Mouse (Mus musculus): ENCODE results near the gene H6pd.
"Not testable (repeated sequence)": the region's sequence is repeated elsewhere in the genome, so short reads cannot be mapped to it uniquely, and the experiment has no call there.

Gene H6pd

DNA sequence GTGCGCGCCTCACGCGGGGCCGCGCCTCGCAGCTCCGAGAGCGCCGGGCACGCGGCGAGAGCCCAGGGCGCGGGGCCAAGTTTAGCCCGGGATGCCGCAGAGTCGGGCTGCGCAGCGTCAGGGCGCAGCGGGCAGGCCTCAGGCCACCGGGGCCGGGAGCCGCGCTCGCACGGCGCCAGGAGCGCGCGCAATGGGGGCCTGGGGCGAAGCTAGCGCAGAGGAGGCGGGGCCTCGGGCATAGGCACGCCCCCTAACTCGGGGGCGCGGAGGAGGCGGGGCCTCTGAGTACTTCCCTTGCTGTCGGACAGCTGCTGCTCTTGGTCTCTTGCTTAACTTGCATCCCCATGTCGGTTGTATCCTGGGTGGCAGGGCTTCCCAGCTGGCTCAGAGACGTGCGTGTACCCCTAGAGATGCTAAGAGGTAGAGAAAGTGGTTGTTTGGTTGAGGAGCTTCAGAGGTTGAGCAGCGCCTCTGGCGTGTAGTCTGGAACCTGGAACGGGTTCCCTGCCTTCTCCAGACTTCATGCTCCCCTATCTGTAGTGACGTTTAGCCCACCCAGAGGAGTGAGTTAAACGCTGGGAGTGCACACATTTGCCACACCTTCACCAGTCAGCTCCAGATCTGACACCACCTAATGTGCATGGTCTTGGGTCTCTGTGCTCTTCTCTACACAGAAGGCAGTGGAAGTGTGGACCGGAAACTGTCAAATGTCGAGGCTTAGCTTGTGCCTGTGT is at the start of gene H6pd:
Gene H6pd, minus strand, starts transcription at position 171 of the 734 bp plus-strand sequence.
- DNase-seq, result peak; percentile 96

DNA sequence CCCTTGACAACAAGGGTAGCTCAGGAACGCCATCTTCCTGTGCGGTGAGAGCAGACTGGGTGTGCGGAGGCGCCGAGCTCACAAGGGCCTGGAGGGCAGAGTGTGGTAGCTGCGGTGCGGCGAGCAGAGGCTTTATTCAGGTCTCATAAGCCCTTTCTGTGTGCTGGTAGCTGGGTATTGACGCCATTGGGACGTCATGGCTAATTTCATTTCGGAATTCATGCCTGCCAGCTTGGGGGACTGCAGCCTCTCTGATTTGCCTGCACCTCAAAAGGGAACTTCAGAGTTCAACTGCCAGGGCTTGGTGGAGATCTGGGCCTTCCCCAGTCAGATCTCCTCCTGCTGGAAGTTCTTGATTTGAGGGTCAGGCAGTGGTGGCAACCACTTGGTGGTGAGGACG is 48.9 kb upstream of the H6pd start:
- no peak for DNase-seq

DNA sequence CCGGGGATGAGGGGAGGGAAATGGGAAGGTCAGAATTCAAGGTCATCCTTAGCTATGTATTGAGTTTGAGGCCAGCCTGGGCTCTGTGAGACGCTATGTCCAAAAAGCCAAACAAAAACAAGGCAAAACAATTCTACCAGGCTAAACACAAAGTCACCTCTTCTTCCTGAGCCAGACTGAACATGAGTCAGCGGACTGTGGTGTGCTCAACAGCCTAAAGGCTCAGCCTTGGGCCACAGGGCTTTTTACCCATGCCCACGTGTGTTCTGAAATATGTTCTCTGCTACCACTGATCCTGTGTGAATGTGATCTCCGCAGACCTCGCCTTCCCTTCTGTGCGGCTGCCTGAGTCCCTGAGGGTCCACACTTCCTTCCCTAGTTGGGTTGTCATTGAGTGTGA is 47.3 kb upstream of the H6pd start:
- DNase-seq, result no peak

DNA sequence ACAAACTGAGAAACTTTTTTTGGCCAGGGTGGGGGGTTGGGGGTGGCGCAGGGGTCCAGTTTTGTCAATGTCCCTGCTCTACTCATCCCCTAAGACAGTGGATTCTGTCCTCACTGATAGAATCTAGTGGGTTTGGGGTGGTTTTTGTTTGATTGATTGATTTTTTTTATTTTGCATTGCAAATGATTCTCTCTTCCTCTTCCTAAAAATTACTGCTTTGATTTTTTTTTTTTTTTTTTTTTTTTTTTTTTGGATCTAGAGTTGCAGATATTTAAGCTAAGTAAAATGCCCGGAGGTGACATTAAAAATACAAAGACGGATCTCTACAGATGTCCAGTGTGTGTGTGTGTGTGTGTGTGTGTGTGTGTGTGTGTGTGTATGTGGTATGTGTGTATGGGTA is 43.6 kb upstream of the H6pd start:
- no peak for DNase-seq

DNA sequence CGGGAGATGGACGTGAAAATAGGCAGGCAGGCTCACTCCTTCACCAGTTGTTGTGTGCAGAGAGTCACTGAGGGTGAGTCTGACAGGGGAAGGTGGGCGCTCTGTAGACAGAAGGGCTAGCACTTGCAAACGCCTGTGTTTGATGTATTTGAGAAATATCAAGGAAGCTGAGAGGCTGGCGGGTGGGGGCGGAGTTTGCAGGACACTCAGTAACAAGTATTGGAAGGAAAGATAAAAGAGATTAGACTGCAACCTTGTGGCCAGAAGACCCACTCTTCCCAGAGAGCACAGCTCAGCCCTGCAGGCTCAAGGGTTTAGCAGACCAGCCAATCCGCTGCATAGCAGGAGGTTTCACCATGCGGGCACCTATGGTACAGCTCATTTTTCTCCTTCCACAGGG is 42.7 kb upstream of the H6pd start:
- no peak for DNase-seq

DNA sequence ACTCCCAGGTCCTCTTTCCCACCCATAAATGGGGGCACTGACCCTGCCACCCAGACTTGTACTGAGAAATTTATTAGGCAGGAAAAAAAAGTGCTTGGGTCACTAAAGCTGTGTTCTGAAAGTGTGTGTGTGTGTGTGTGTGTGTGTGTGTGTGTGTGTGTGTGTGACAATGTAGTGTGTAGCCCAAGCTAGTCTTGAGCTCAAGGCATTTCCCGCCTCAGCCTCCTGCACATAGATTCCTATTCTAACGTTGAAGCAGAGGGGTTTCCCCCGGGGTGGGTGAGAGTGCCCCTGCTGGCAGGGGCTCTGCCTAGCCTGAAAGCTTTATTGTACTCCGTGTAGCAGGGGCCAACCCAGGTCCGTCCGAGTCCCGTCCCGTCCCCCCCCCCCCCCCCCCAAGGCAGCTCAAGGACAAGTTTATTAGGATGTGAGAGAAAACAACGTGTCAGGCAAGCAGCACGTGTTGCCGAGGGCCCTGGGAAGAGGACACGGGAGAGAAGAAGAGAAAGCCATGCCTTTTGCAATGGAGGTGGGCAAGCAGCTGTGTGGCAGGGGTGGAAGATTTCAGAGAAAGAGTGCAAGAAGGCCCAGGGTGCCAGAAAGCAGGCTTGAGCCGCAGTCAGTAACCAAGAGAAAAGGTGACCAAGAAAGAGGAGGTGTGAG is 40.9 kb upstream of the H6pd start:
- DNase-seq, result no peak

DNA sequence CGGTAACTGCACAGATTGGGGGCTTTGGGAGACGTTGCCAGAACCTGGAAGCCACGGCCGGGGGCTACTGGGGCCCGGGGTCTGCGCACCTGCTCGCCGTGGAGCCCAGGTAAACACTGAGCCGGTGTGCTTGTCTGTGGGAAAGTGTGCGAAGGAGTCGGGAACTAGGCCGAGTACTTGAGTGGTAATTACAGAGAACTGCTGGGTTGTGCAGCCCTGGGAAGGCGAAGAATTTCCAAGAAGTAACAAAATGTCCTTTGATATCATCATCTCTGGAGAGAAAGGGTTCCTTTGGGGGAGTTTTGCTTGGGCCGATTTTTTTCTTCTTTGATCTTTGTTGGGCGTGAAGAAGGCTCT is 40.3 kb upstream of the H6pd start:
- no peak for DNase-seq

DNA sequence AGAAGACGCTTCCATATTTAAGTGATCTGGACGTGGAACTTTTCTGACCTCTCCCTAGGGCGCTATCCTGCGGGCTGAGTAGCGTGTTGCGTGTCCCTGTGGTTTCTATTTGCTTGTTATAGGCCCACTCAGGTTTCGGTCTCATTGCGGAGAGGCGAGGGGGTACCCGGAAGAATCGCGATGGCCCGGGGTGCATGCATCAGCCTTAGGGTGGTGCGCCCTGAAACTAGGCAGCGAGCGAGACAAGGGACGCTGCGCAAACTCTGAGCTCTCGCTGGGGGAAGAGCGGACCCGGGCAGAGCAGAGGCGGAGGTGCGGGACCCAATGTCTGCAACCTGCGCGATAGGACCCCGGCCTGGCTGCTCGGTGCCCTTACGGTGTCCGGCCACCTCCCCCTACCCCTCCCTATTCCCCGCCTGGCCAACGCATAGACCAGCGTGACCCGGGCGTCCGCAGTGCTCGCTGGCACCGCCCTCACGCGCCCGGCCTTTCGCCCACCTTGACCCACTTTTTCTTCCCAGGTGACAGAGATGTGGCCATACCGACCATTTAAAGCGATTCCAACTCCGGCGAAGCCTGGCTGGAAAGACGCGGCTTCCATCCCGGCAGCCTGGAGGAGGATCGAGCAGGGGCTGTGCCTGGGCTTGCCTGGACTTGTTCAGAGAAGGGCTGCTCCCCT is 39.8 kb upstream of the H6pd start:
- DNase-seq, result peak; percentile 33

DNA sequence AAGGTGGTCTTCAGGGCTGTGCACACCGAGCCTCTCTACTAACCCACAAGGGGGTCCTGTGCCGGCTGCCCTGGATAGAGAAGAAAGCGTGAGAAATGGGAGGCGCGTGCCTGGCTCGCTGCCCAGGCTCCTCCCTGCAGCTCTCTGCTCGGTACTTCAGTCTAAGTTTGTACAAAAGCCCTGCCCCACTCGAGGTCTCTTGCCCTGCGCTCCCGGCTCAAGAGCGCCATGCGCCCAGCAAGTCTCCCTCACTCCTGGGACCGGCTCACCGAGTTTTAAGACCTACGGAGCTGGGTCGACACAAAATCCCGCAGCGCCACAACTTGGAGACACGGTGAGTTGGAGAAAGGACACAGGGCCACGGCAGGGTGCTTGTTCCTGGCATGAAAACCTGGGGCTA is 39.2 kb upstream of the H6pd start:
- DNase-seq, result peak; percentile 79

DNA sequence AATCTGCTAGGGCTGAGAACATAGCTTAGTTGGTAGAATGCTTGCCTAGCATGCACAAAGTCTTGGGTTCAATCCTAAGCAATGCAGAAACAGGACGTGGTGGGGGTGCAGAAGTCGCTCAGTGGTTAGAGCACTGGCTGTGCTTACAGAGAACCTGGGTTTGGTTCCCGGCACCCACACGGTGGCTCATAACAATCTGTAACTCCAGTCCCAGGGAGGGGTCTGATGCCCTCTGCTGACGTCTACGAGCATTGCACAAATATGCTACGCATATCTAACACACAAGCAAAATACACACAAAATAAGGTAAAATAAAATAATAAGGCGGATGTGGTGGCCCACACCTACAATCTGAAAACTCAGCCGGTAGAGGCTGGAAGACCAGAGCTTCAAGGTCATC is 34.8 kb upstream of the H6pd start:
- DNase-seq, result no peak

DNA sequence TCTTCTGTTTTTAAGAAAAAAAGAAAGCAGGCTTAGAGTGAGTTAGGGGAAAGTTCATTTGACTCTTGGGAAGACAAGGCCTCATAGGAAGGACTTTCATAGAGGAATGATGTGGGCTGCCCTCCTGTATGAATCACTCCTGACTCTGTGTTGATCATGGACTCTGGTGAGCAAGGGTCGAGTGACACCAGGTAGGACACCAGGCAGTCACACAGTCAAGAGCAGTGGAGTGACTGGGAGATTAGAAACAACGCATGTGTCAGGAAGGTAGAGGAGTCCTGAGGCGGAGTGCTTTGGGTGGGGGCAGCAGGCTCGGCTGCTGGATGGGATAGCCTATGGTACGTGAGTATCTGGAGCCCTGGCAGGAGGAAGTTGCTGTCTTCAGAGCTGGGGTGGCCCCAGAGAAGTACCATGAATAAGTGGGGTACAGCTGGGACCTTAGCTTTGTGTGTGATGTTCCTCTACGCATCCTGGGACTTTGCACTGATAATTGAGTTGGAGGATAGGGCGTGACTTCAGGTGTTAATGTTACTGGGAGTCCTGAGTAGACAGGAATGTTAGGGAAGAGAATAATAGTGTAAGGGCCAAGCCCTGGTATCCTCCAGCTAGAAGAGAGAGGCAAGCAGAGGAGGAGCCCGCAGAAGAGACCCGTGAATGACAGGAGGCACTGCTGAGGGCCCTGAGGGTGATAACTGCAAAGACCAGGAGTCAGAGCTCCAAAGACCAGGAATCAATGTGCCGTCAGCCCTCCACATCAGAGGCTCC is 32.7 kb upstream of the H6pd start:
- no peak for DNase-seq

DNA sequence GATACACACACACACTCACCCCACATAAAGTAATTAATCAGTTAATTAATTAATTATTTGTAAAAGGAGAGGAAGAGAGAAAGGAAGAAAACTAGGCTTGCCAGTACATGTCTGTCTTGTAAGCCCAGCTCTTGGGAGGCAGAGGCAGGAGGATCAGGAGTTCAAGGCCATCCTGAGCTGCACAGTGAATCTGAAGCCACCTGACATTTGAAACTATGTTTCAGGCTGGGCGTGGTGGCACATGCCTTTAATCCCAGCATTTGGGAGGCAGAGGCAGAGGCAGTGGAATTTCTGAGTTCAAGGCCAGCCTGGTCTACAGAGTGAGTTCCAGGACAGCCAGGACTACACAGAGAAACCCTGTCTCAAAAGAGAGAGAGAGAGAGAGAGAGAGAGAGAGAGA is 32.0 kb upstream of the H6pd start:
- DNase-seq, result not testable (repeated sequence)

DNA sequence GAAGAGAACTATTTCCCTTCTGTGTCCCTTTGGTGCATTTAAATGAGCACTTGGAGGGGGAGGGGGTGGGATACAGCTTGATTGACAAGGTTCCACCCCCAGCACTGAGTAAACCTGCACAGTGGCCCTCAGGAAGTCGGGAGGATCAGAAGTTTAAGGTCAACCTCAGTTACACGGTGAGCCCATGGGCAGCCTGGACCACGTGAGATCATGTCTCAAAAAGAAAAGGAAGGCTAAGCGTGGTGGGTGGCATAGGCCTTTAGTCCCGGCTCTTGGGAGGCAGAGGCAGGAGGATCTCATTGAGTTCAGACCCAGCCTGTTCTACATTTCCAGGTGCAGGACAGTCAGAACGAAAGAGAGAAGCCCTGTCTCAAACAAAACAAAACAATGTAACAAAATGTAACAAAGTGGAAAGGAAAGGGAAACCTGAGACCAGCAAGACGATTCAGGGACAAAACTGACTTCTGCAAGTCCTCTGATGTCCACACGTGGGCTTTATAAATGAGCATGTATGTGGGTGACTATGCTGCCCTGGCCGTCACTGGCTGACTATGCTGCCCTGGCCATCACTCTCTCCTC is 31.3 kb upstream of the H6pd start:
- DNase-seq, result no peak

DNA sequence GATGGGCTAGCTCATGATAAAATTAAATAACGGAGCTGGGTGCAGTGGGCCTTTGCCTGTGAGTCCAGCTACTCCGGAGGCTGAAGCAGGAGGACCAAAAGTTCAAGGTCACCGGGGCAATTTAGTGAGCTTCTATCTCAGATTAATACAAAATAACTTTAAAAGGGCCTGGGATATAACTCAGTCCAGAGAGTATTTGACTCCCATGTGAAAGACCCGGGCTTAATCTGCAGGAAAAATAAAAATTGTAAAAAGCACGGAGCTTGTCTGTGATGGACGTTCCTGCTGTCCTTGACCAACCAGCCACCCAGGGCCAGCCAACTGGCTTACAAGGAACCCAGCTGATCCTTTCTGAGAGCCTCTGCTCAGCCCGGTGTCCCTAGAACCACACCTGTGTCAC is 29.7 kb upstream of the H6pd start:
- DNase-seq, result no peak

DNA sequence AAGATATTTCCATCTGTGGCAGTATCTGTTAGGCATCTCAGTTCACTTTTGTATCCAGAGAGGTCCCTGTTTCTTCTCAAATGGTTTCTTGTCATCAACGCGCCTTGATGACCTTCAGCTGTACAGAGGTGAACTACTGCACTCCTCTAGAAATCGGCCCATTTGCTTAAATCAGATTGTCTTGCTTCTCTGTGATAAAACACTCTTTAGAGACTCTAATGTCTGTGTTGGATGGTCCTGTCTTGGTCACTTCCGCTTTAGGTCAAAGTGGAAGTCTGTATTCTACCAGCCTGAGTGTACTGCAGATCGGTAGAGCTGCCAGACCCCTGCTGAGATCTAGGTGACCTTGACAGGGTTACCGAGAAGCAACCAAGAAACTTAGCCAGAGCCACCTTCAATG is 27.3 kb upstream of the H6pd start:
- DNase-seq, result no peak

DNA sequence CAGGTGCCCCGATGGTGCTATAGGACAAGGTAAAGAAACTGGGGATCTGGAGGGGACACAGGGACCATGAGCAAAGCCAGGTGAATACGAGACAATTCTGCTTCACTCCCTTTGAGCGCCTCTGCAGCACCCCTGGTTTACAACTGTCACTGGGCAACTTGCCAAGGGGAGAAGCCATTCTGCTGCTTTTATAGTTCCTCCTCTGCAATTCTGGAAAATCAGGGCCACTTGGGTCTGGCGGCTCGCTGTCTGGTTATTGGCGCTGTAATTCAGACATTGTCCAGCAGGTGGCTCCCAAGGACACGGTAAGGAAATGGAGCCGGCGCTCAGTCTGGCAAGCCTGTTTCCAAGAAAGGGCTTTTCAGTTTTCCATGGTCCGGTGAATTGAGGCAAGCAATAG is 26.5 kb upstream of the H6pd start:
- peak; percentile 90 for DNase-seq

DNA sequence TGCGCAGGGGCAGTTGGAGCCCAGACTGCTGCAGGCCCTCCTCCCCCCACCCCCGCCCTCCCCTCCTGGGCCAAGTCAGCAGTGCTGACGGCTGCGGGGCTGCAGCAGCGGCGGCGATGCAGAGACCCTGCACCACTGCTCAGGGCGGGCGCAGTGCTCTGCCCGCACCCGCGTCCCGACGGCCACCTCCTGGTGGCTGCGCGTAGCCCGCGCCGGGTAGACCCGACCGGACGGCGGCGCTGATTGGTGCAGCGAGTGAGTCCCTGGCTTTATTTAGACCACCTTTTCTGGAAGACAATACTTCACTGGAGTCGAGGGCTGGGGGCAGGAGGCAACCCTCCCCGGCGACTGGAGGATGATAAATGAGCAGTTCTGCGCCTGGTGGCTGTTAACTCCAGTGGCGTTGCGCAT is 24.4 kb upstream of the H6pd start:
- no peak for DNase-seq

DNA sequence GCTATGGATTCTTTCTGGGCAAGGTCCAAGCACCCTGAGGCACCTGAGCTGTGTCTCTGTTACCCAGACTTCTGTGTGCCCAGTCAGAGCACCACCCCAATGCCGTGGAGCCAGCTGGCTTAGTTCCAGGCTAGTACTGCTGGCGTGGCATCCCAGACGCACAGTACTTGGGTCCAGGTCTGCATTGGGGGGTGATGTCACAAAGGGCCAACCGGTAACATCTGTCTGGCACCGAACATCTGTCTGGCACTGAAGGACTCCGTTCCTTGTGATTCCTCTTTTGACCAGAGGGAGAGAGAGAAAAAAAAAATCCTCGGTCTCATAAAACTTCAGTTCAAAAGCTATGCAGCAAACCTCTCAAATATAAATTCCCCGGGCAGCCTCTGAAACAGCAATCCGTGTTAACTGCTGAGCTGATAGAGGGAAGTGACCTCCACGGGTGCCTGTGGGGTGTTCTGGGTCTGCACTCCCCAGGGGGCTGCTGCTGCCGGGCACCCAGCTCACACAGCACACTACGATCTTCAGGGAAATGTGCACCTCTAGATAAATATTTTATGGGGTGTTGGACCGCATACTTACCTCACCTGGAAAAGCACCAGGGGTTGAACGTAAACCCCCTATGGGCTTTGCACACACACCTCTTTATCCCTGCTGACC is 22.5 kb upstream of the H6pd start:
- peak; percentile 54 for DNase-seq

DNA sequence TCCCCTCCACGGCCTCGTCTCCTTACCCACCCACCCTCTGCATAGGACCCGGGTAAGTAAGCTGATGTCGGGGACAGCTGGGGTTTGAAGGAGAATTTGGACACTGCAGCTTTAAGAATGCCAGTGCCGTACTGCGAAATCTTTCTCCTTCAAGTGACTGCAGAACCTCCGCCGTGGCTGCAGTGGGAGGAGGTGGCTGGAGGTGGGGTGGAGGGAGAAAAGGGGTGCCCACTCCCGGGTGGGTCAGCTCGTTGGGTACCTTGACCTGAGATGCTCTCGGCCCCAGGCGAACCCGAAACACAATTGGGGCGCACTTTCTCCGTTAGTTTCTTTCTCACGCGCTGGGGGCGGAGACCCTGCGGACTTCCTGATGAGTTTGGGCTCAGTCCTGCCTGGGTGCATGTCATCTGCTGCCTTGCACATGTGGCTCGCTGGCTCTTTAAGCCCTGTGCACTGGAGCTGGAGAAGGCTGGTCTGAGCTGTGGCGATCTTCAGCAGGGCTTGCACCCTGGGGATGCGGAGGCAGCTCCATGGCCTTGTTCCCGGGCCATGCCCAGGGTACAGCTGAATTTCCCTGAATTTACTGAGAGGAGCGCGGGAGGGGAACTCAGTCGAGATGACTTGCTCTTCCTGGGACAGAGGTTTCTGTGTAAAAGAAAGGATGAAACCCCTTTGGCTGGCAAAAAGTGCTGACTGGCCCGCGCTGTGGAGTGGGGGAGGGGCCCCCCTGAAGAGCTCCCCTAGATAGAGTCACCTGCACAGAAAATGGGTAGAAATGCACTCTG is 21.8 kb upstream of the H6pd start:
- DNase-seq, result peak; percentile 28

DNA sequence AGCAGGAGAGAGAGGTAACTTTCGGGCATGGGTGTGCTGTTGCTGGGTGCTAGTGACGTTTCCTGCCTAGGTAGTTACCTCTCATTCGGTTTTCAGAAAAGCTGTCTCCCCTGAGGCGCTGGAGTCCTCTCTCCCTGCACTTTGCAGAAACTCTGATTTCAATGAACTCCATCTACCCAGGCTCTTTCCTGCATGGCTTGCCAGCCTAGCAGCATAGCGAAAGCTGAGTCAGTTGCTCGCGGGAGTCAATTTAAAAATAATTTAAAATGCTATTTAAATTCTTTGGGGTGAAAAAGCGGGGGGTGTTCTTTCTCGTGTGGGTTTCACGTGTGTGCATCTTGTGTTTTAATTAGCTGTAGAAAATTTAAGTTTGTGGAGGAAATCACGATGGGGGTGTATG is 21.1 kb upstream of the H6pd start:
- no peak for DNase-seq

DNA sequence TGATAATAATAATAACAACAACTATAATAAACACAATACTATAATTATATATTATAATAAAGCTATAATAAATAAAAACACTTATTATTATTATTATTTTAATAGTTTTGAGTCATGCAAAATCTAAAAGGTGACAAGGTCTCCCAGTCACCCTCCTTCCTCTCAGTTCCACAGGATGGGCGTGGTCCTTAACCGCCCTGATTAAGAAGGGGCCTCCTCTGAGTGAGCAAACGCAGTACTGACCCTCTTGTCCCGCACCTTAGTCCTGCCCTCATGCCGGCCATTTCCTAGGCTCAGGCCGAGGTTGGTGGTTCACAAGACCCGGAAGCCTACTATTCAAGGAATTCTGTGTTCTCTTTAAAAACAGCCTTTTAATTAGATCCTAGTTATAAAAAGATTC is 14.7 kb upstream of the H6pd start:
- no peak for DNase-seq
